Mouse (Mus musculus): ENCODE data around the gene Pdzrn4.

- TF ChIP-seq CTCF (IDR thresholded peaks at IDR 0.05; ENCODE audit: low read depth, low read length) (no peak), POLR2A (IDR thresholded peaks at IDR 0.05; ENCODE audit: extremely low read depth, insufficient read depth, low read length) (no peak)
Observed at GRCm38 (mm10) chr15:92416658-92417057, 20.0 kb downstream of the Pdzrn4 start.

Data from liver, adult 2 months (tissue).